In the genomic region with DNA sequence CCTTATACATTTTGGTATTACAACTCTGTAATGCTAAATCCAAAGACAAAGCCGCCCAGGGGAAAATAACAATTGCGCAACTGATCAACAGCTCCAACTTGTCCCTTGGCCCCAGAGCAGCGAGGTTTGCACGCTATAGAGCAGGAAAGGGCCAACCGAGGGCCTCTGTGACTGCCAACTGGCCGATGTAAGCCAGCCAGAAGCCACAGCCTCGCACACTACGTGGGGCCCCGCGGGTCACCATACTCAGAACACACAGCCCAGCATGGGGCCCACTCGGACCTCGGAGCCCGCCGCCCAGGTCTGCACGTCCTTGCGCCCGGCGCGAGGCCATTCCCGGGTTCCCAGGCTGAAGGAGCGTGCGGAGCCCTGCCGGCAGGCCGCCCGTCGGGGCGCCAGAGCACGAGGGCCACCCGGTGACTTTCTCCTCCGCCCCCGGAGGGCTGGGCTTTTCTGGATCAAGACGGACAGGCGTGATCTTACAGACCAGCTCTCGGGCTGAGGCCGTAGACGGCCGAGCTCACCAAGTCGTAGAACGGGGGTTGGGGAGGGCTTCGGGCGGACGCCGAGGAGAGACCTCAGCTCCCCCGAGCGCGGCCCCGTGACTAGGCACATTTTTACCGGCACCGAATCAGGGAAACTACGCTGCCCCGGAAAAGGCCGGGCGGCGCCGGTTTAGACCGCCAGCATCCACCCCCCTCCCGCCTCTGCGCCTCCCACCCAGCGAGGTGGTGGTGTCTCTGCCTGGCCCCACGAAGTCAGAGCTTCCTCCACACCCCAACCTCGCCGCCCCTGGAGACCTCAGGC, we compare ENCODE assay signal across 1 mouse cellular context.
TF ChIP-seq lines count a peak whose summit lies in the region.

No protein-coding gene starts in this region.

TF ChIP-seq in CH12.LX, 34 proteins besides CTCF, POLR2A, EP300 and RAD21:
- TF ChIP-seq JUN (IDR thresholded peaks at IDR 0.05; ENCODE audit: insufficient read depth, low read depth, low read length) (no peak), SMC3 (IDR thresholded peaks at IDR 0.05; ENCODE audit: low read depth, low read length) (peak; percentile 2; the same call in 1 of the 2 replicates), IRF4 (IDR thresholded peaks at IDR 0.05; ENCODE audit: low read depth, low read length) (peak; percentile 5; the same call in 1 of the 2 replicates), UBTF (IDR thresholded peaks at IDR 0.05; ENCODE audit: low read depth, low read length) (peak; percentile 85; the same call in 1 of the 2 replicates), ZMIZ1 (IDR thresholded peaks at IDR 0.05; ENCODE audit: low read depth, low read length) (peak; percentile 1; the same call in 1 of the 2 replicates), SIN3A (IDR thresholded peaks at IDR 0.05; ENCODE audit: low read length) (peak; percentile 92), MAZ (IDR thresholded peaks at IDR 0.05; ENCODE audit: low read depth, low read length) (no peak), BHLHE40 (IDR thresholded peaks at IDR 0.05; ENCODE audit: low read depth, low read length) (0 out of 2 replicates have a peak, but pooled peaks have one; percentile 17), MYC (IDR thresholded peaks at IDR 0.05; ENCODE audit: low read depth, low read length) (peak; percentile 59), ETS1 (conservative IDR thresholded peaks at IDR 0.05; ENCODE audit: low read depth, low read length) (0 out of 2 replicates have a peak, but pooled peaks have one; percentile 4), ZC3H11A (IDR thresholded peaks at IDR 0.05; ENCODE audit: low read depth, low read length) (no peak), MXI1 (IDR thresholded peaks at IDR 0.05; ENCODE audit: low read depth, low read length) (peak; percentile 46; the same call in 1 of the 2 replicates), MAX (IDR thresholded peaks at IDR 0.05; ENCODE audit: low read length) (peak; percentile 56), TCF12 (IDR thresholded peaks at IDR 0.05; ENCODE audit: low read depth, low read length) (peak; percentile 17; the same call in 1 of the 2 replicates), ZKSCAN1 (IDR thresholded peaks at IDR 0.05; ENCODE audit: borderline replicate concordance, low read depth, low read length) (peak; percentile 64; the same call in 1 of the 2 replicates), MEF2A (IDR thresholded peaks at IDR 0.05; ENCODE audit: borderline replicate concordance, low read depth, low read length) (no peak)
